Mouse (Mus musculus): Measurements from ENCODE around the gene Prkcg.
"Not testable (repeated sequence)": the region's sequence is repeated elsewhere in the genome, so short reads cannot be mapped to it uniquely, and the experiment has no call there.

The Prkcg gene

DNA sequence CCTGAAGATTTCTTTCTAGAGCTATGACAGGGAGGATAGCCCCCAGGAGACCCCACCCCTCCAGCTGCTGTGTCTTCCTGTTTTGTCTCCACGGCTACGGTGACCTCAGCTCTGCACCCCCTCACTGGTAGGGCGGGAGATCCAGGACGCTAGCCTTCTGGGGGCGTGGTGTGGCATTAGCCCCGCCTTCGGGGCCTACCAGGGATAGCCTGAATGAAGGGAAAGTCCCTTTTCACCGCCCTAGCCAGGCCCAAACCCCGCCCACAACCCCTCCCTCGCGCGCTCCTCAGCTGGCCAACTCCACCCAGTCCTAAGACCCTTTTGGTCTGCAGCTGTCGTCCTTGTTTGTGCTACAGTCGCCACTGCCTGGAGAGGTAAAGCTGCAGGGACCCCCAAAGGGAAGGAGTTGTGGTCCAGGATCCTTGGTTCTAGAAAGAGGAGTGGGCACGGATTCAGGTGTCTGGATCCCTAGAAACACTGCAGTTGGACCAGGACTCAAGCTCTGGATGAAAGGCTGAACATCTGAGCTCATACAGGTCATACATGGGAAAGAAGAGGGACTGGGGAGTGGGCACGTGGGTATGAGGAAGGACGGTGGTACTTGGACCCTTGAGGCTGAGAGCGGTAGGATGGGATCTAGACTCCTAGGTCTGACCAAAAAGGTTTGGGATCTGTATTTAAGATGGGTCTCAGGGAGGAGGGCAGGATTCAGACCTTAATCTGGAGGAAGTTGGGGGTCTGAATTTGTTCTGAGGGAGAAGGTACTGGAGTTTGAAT lies 1.5 kb downstream of the Prkcg start:
- peak; percentile 37 to 49 for DNase-seq (ENCODE audit: low spot score in 2 of 2)

DNA sequence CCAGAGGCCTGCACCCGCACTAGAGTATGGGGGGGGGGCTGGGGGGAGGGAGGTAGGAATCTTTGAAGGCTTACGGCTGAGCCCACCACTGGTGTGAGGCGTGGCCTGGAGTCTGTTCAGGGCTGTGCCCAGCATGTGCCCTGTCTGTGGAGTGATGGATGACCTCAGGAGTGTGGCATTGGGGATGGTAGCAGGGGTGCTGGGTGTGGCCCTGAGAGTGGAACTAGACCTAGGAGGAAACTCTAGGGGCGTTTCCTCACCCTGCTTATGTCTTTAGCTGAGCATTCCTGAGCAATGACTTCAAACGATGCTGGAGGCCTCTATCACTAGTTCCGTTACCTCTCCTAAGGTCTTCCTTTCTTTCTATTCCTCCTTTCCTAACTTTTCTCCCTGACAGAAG lies 2.2 kb downstream of the Prkcg start:
- DNase-seq (ENCODE audit: low spot score in 2 of 2), result no peak

DNA sequence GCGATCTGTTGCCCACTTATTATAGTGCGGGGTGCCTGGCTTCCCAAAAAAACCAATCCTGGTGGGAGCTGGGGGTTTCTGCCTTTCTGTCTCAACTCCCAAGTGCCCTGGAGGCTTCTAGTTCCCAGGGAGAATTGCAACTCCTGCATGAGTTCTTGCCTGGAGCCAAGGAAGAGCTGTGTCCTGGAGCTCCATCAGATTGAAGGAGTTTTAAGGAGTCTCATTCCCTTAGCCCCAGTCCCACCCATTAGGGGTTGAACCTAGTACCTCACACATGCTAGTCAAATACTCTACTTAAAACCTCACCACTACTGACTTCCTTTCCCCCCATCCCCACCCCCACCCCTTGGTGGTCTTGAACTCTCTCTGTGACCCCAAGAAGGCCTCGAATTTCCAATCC lies 2.8 kb downstream of the Prkcg start:
- DNase-seq (ENCODE audit: low spot score in 2 of 2), result no peak

DNA sequence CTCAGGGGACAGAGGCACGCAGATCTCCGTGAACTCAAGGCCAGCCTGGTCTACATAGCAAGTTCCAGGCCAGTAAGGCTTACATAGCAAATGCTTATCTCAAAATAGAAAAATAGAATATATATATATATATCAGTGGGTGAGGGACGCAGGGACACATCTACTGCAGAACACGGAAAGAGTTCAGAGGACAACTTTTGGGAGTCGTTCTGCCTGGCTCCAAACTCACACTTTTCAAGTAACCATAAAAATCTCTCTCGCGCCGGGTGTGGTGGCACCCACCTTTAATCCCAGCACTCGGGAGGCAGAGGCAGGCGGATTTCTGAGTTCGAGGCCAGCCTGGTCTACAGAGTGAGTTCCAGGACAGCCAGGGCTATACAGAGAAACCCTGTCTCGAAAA lies 3.3 kb downstream of the Prkcg start:
- DNase-seq (ENCODE audit: low spot score in 2 of 2), result not testable (repeated sequence)

DNA sequence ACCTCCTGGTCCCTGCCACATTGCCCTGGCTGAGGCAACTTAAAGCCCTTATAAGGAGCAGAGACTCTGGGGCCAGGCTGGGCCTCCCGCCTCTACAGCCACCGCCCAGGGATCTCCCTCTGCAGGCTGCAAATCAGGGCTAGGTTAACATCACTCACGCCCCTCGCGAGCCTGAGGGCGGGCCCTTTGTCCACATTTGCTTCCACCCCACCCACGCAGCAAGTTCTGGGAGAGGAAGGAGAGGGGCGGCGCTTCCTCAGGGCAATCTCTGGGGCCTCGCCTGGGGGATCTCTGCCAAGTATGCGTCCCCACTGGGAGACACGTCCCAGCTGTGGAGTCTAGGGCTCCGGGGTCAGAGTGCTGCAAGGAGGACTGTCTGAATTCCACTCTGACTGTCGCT lies 3.8 kb downstream of the Prkcg start:
- DNase-seq (ENCODE audit: low spot score in 2 of 2), result no peak

DNA sequence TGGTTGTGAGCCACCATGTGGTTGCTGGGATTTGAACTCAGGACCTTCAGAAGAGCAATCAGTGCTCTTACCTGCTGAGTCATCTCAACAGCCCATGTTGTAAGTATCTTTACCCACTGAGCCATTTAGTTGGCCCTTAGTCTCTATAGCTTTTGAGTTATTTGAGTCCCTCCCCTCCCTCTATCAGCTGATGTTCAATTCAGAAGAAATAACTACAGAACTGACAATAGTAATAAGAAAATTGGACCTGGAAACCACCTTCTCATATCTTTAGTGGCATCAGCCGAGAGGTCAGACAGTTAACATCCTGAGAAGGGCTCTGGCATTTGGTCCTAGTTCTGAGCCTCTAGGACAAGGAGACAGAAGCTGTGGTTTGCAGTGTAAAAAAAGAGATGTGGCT lies 5.8 kb downstream of the Prkcg start:
- no peak for DNase-seq (ENCODE audit: low spot score in 2 of 2)

DNA sequence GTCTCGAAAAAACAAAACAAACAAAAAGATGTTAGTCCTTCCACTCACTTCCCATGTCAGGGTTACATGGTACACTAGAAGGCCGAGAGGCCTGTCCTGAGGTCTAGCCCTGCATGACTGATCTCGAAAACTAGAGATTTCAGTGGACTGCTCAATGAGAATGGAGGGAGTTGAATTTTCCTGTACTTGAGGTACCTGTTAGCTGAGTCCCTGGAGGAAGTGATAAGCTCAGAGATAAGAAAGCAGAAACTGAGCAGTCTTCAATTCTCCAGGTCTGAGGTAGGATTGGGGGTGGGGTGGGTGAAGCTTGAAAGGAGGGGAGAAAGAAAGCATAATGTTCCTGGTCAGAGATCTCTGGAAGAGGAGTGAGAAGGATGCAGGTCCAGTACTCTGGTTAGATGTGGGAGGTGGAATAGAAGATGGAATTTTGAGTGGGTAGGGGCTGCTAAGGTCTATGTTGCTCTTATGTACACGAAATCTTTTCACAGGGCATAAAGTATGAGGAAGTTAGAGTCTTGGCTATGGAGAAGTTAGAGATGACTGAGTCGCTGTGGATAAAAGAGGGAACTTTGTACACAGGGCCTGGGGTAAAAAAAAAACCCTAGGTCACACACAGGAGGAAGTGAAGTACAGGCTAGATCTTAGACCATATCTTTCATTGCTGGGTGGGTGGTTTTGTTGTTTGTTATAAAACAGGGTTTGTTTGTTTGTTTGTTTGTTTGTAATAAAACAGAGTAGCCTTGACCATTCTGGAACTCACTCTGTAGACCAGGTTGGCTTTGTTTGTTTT lies 6.5 kb downstream of the Prkcg start:
- no peak for DNase-seq (ENCODE audit: low spot score in 2 of 2)

DNA sequence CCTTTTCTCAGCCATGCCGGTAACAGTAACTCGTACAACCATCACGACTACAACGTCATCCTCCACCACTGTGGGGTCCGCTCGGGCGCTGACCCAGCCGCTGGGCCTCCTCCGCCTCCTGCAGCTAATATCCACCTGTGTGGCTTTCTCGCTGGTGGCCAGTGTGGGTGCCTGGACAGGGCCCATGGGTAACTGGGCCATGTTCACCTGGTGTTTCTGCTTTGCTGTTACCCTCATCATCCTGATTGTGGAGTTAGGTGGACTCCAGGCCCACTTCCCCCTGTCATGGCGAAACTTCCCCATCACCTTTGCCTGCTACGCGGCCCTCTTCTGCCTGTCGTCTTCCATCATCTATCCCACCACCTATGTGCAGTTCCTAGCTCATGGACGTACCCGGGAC lies 7.7 kb downstream of the Prkcg start:
- DNase-seq (ENCODE audit: low spot score in 2 of 2), result no peak

DNA sequence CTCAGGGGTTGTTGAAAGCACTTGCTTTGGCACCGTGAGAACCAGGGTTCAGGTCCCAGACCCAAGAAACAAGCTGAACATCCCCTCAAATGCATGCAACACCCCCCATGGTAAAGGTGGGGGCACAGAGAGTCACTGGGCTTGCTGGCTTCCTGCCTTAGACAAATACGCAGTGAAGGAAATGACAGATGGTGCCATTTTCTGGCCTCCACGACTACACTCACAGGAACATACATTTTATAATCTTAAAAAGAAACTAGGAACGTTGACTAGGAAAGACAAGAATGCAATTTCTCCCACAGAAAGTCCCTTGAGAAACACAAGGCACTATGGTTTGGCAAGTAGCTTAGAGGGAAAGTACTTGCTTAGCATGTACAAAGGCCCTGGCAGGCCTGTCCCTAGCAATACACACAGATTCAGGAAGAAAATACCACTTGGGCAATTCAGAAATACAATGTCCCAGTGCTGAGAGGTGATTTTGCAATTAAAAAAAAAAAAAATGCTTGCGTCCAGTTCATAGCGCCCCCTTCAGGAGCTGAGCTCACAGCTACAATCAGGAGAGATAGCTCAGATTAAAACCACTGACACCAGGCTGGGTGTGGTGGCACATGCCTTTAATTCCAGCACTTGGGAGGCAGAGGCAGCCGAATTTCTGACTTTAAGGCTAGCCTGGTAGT lies 11.1 kb downstream of the Prkcg start:
- DNase-seq (ENCODE audit: low spot score in 2 of 2), result no peak

DNA sequence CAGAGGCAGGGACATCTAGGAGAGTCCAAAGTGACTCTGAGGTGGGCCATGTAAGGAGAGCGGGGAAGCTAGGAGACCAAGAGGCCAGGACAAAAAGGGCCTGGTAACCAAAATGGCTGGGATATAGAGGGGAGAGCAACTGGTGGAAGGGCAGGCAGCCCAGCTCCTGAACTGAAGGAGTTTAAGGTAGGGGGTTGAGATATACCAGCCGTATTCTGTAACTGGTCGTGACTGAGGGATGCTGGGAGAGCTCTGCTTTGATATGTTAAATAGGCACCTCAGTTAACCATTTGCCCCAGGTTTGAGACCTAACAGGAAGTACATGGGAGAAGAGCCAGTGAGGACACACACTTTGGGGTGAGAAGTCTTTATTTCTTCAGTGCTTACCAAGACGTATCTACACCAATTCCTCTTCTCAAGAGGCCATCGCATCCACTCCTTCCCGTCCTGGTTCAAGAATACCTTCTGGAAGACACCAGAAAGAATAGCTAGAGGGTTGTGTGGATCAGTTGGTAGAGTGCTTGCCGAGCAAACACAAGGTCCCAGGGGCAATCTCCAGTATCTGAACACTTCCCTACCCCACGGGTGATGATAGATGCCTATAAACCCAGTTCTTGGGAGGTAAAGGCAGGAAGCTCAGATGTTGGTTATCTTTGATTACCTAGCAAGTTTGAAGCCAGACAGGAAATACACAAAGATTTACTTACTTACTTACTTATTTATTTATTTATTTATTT lies 12.1 kb downstream of the Prkcg start:
- DNase-seq (ENCODE audit: low spot score in 2 of 2), result no peak

DNA sequence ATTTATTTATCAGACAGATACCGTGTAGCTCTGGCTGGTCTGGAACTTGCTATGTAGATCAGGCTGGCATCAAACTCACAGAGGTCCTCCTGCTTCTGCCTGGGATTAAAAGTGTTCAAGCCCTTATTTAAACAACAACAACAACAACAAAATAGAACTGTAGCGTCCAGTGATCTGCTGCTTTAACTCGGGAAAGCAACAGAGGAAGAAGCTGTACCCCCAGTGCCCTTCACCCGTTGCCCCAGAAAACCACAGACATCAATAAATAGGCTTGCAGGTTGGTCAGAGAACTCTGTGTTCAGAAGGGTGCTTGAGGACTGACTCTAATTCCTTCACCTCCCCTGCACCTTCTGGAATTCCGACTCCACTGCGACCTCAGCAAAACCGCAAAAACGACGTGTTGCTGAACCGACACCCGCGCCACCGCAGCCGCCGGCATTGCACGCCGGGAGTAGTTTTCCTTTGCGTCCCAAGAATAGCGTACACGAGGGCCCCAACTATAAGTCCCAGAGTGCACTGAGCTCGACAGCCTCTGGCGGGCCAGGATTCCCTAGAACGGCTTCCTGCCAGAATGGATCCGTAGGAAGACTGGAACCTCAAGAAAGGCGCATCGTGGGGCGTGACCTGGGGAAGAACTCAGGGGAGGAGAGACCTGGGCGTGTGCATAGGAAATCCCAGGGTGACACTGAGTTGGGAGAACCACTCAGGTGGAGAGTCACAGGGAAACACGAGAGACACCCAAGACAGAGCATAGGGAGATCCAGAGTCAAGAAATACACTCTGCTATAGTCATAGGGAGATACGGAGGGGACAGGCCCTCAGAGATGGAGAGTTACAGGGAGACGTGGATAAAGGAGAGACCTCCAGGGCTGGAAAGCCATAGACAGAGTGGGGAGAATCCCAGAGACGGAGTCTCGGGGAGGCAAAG lies 12.9 kb downstream of the Prkcg start:
- DNase-seq (ENCODE audit: low spot score in 2 of 2), result no peak

DNA sequence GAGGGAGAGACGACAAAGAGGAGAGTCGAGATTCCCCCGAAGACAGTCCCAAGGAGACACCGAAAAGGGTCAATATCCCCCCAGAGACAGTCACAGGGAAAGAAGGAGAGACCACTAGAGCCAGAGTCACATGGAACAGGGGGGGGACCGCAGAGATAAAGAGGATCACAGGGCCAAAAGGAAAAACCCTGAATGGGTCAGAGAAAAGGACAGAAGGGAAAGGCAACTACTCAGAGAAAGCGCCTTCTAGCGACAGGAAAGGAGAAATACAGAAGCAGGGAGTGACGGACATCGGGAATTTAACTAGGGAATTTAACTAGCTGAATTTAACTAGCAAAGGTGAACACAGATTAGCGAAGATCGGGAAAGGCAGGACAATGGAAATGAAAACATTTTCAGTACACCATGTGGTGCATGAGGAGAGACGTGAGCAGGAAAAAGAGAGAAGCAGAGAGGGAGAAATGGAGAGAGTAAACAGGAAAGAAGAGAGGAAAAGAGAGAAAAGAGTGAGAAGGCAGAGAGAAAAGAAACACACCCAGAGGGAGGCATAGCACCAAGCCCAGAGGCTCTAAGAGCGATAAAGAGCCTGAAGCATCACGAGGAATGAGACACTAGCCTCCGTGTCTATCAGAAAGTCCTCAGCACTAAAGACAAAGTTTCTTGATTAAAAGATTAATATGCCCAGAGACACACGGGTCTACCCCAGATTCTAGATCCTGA lies 13.7 kb downstream of the Prkcg start:
- no peak for DNase-seq (ENCODE audit: low spot score in 2 of 2)

DNA sequence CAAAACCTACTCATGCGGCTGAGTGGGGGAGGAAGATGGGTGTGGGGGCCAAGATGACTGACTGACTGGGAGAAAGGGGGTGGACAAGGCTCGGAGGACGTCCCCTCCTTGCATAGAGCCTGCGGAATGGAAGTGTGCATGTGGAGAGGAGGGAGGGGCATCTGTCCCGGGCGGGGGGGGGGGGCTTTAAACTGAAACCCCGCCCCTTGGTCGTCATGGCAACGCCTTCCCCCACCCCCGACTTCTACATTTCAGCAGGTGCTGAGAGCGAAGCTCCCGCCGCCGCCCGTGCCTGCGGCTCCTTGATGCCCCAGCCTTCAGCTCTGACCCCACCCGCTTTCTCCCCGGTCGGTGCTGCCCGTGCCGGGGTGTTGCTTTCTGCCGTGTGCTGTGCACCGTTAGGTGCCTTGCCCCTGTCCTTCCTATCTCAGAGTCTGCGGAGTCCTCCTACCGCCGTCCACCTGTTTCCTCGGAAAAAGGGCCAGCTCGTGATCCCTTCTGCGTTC lies 14.3 kb downstream of the Prkcg start:
- no peak for DNase-seq (ENCODE audit: low spot score in 2 of 2)

DNA sequence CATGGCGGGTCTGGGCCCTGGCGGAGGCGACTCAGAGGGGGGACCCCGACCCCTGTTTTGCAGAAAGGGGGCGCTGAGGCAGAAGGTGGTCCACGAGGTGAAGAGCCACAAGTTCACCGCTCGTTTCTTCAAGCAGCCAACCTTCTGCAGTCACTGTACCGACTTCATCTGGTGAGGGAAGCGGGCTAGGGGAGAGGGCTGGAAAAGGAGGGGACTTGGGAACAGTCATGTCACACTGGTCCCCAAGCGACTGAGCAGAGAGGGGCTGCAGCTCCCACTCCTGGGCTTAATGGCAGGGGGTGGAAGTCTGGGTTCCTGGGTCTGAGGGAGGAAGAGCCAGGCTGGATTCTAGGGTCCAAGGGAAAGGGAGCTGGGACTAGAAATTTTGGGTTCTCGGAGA lies 14.8 kb downstream of the Prkcg start:
- no peak for DNase-seq (ENCODE audit: low spot score in 2 of 2)

DNA sequence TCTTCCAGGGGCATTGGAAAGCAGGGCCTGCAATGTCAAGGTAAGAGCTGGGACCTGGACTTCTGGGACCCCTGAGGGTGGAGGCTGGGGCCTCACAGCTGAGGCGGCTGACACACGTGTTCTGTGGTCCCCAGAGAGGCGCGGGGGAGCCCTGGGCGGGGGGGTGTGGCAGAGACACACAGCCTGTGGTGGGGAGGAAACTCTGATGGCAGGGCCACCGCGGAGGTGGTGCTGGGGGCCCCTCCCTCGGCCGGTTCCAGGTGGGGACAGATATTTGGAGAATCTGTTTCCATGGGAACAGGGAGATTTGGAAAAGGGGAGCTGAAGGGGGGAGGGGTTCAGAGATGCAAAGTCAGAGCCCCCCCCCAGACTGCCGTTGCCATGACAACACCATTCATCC lies 15.3 kb downstream of the Prkcg start:
- no peak for DNase-seq (ENCODE audit: low spot score in 2 of 2)

DNA sequence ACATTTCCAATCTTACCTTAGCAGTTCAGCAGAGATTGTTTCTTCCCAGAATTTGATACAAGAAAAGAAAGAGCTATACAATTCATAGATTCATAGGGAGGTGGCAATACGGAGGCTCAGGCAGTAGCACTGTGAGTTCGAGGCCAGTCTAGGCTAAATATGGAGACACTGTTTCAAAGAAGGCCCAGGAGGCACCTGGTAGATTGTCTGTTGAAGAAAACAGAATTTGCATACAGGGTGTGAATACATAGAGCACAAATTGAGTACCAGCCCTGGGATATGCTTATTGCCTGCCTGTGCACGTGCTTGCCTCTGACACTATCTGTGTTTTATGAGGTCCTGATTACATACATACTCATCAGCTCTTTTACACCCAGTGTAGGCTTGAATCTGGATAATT lies 17.4 kb downstream of the Prkcg start:
- DNase-seq (ENCODE audit: low spot score in 2 of 2), result no peak

DNA sequence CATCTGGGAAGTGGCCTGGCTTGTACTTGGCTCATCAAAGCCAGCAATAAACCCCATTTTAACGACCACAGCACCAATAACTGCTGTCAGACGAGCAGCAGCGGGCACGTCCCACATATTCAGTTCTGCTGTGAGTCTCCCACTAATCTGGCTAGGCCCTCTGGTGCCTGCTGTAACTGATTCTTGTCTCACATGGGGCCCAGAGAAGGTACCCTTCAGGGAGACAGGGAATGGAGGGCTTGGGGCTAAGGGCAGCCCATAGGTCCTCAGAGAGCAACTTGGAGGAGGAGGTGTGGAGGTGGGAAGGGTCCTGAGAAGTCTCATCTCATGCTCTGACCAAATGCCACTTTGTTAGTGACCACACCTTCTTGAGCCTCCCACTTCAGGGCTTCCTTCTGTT lies 19.7 kb downstream of the Prkcg start:
- DNase-seq (ENCODE audit: low spot score in 2 of 2), result no peak

DNA sequence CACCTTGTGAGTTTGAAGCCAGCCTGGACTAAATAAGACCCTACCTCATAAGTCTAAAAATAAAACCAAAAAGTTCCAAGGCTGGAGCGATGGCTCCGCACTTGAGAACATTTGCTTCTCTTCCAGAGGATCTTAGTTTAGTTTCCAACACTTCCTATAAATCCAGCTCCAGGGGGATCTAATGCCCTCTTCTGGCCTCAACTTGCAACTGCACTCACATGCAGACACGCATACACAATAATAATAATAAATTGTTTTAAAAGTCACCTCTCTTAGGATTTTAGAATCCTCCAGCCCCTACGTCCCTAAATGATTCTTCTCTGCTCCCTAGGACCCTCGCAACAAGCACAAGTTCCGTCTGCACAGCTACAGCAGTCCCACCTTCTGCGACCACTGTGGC lies 21.3 kb downstream of the Prkcg start:
- no peak for DNase-seq (ENCODE audit: low spot score in 2 of 2)

DNA sequence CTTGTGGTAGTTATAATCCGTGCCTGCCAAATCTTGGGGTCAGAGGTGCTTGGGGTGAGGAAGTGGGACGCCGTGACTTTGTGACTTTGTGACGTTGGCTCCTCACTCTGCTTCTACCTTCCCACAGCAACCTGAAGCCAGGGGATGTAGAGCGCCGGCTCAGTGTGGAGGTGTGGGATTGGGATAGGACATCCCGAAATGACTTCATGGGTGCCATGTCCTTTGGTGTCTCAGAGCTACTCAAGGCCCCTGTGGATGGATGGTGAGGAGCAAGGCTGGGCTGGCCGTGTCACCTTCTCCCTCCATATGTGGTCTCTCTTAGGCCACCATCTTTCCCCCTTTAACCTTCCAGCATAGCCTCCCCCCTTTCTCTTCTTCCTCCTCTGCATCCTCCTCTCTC lies 24.6 kb downstream of the Prkcg start:
- no peak for DNase-seq (ENCODE audit: low spot score in 2 of 2)

DNA sequence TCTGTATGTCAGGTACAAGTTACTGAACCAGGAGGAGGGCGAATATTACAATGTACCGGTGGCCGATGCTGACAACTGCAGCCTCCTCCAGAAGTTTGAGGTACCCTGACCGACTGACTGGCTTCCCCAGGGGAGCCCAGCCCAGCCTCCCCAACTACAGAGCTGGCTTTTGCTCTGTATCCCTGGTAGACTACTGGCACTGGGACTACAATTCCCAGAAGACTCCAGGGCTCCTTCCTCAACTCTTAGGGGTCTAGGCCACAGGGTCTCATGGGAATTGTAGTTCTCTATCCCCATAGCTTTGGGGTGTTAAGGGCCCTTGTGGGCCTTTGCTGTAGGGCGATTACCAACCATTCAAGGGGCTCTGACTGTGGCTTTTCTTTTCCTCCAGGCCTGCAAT lies 25.1 kb downstream of the Prkcg start:
- no peak for DNase-seq (ENCODE audit: low spot score in 2 of 2)
